Mouse (Mus musculus): Measurements from ENCODE around the gene Acsf3. TPM values are rescaled to one million over a fixed set of nuclear protein-coding genes. Genes with fewer than 3 reads are reported as not detected.

Acsf3 gene
- total RNA-seq, 2 experiments from 2014 or later, result 17.8 to 18.1 TPM

GRCm38 (mm10) chr8:122834971-122835370 lies 59.7 kb downstream of the Acsf3 start:
- intact Hi-C loops (cut with DNase I), result loop anchor here (5.0 kb wide), 2 partner anchors 338 to 362 kb away; no protein-coding TSS in a partner anchor
- DNase-seq (ENCODE audit: extremely low spot score in 1 of 2, low spot score in 2 of 2), result peak; percentile 51 to 76

- intact Hi-C loops (cut with DNase I), result loop anchor here (5.0 kb wide), 1 partner anchor 361 kb away; no protein-coding TSS in a partner anchor
These were observed 60.9 kb downstream of the Acsf3 start for GRCm38 (mm10) chr8:122836199-122836598.

GRCm38 (mm10) chr8:122836696-122837095 lies 61.4 kb downstream of the Acsf3 start:
- no peak for DNase-seq (ENCODE audit: extremely low spot score in 1 of 2, low spot score in 2 of 2)
- intact Hi-C loops (cut with DNase I), result loop anchor here (5.0 kb wide), 1 partner anchor 361 kb away; no protein-coding TSS in a partner anchor

More at GRCm38 (mm10) chr8:122836199-122836598, 60.9 kb downstream of the Acsf3 start:
- no peak for DNase-seq (ENCODE audit: extremely low spot score in 1 of 2, low spot score in 2 of 2)

- intact Hi-C loops (cut with DNase I), result no loop called here
- DNase-seq (ENCODE audit: extremely low spot score in 1 of 2, low spot score in 2 of 2), result no peak
These were observed 68.9 kb downstream of the Acsf3 start for GRCm38 (mm10) chr8:122844161-122844560.

DNA sequence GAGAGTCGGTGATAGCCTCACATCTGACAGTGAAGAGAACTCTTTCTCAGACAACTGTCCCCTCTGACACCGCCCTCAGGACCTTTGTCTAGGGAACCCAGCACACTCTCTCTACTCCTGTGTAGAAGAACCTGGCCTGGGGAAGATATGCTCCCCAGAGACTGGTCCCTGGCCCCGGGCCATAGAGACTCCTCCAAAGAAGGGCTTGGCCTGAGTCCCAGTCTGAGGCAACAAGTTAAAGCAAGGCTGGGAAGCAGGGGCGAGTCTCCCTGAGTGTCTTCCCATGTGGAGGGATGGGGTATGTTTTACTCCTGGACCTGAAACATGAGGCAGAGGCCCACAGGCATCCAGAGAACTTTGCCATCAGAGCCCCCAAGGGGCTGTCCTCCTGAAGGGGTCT lies 70.4 kb downstream of the Acsf3 start:
- intact Hi-C loops (cut with DNase I), result no loop called here
- DNase-seq (ENCODE audit: extremely low spot score in 1 of 2, low spot score in 2 of 2), result peak in 1 of 2 experiments; percentile 73

GRCm38 (mm10) chr8:122847829-122848561 lies 72.7 kb downstream of the Acsf3 start, which contains the start of gene Cdh15:
Gene Cdh15 (plus strand): TSS chr8:122847966.
- peak; percentile 18 to 81 for DNase-seq (ENCODE audit: extremely low spot score in 1 of 2, low spot score in 2 of 2)
- intact Hi-C loops (cut with DNase I), result no loop called here

- no peak for DNase-seq (ENCODE audit: extremely low spot score in 1 of 2, low spot score in 2 of 2)
- intact Hi-C loops (cut with DNase I), result no loop called here
These were observed 74.0 kb downstream of the Acsf3 start for GRCm38 (mm10) chr8:122849152-122849910.

DNA sequence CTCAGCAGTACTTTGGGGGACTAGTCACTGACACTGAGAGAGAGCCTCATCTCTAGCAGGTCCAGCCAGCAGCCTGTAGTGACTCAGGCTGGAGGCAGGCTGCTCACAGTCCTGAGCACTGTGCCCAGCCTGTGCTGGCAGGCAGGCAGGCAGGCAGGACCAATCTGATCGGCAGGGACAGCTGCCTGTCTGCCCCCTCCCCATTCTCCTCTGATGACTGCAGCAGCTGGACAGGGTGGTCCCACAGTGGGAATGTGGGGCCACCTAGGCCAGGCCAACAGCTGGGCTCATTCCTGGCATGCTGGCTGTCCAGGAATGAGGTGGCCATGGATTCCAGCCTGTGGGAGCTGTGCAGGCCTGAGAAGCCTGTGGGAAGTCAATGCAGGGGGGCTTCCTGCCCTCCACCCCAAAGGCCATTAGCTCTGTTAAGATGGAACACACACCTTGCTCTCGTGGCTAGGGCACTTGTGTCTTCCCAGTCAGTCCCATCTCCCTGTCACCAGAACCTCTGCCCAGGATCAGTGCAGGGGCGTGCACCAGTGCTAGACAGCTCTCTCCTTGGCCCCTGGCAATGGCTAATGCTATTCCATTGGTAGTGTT lies 75.5 kb downstream of the Acsf3 start:
- no peak for DNase-seq (ENCODE audit: extremely low spot score in 1 of 2, low spot score in 2 of 2)
- intact Hi-C loops (cut with DNase I), result no loop called here

- DNase-seq (ENCODE audit: extremely low spot score in 1 of 2, low spot score in 2 of 2), result no peak
- intact Hi-C loops (cut with DNase I), result no loop called here
These were observed 76.6 kb downstream of the Acsf3 start for GRCm38 (mm10) chr8:122851692-122852545.

DNA sequence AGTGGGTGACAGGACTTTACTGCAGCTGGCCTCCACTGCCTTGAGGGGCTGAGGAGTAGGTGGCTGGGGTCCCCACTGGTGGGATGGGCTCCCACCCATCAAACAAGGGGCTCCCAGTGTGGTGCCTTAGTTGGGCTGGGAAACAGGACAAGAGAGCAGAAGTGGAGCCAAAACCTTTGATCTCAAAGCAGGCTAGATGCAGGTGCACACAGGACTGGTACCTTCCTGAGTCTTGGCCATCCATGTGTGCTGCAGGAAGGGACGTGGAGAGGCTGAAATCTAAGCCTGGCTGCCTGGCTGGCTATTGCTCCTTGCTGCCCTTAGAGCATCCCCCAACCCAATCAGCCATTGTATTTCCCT lies 77.2 kb downstream of the Acsf3 start:
- DNase-seq (ENCODE audit: extremely low spot score in 1 of 2, low spot score in 2 of 2), result no peak
- intact Hi-C loops (cut with DNase I), result no loop called here

- DNase-seq (ENCODE audit: extremely low spot score in 1 of 2, low spot score in 2 of 2), result peak in 1 of 2 experiments; percentile 56
- intact Hi-C loops (cut with DNase I), result no loop called here
These were observed 78.1 kb downstream of the Acsf3 start for GRCm38 (mm10) chr8:122853340-122853771.

GRCm38 (mm10) chr8:122854388-122854787 lies 79.1 kb downstream of the Acsf3 start:
- intact Hi-C loops (cut with DNase I), result no loop called here
- no peak for DNase-seq (ENCODE audit: extremely low spot score in 1 of 2, low spot score in 2 of 2)

DNA sequence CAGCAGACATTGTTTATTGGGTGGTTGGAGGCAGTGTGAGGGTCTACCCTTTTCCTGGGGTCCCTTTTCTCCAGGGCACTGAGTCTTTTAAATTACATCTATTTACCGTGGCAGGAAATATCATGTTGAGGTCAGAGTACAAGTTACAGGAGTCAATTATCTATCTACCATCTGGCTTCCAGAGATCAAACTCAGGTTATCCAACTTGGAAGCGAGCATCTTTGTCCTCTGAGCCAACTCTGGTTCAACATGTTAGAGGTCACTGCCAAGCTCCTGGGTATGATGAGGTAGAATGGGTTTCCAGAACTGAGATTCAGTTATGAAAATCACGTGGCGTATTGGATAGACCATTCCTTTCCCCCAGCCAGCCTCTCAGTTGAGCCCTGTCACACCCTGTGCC lies 79.8 kb downstream of the Acsf3 start:
- intact Hi-C loops (cut with DNase I), result no loop called here
- no peak for DNase-seq (ENCODE audit: extremely low spot score in 1 of 2, low spot score in 2 of 2)

DNA sequence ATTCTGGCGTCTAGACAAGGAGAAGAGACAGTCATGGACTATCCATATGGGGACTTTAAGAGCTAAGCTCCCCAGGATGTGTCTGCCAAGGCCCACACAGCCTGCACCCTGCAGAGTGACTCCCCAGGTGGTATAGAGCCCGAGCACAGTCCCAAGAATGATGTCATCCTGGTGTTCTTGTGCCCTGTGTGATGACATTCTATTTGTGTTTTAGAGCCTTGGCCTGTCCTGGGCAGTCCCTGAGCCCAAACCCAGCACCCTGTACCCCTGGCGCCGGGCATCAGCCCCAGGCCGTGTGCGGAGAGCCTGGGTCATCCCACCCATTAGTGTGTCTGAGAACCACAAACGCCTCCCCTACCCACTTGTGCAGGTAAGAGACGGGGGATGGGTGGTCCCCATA lies 81.0 kb downstream of the Acsf3 start:
- intact Hi-C loops (cut with DNase I), result no loop called here
- no peak for DNase-seq (ENCODE audit: extremely low spot score in 1 of 2, low spot score in 2 of 2)

DNA sequence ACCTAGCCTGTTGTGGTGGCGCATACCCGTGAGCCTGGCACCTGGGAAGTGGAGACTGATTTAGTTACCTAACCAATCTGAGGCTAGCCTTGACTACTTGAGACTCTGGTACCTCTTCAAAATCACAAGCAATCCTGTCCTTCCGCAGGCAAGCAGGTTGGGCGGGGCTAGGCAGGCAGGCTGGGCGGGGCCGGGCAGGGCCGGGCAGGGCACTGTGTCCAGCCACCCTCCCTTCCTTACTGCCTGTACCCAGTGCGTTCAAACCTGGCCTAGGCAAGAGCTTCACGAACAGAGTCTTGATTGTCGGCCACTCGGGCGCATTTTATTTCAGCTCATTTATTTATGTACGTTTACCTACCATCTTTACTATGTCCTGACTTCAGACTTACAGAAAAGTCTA lies 84.6 kb downstream of the Acsf3 start:
- intact Hi-C loops (cut with DNase I), result no loop called here
- no peak for DNase-seq (ENCODE audit: extremely low spot score in 1 of 2, low spot score in 2 of 2)

DNA sequence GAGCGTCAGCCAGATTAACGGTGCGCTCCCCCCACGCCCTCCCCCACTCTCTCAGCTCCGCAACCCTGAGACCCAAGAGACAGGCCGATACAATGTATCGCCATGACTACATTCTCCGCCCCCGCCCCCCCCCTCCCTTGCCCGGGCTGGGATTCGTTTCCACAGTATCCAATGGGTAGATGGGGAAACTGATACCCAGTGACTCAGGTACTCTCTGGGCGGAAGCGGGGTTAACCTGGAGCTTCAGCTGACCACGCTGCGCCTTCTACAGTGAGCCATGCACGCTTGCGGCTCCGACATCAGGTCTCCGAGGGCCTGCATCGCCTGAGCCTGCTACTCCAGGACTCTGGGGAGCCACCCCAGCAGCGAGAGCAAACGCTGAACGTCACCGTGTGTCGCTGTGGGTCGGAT lies 89.4 kb downstream of the Acsf3 start:
- intact Hi-C loops (cut with DNase I), result no loop called here
- no peak for DNase-seq (ENCODE audit: extremely low spot score in 1 of 2, low spot score in 2 of 2)

DNA sequence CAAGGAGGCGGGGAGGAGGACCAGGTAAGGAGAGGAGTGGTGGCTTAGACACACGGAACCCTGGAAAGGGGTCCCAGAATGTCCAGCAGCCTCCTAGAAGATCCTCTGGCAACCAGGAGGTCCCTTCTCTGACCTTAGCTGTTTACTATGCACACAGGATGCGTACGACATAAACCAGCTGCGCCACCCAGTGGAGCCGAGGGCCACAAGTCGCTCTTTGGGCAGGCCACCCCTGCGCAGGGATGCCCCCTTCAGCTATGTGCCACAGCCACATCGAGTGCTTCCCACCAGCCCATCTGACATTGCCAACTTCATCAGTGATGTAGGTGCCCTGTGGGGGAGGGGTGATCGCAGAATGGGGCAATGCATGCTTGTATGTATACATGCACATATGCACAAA lies 90.2 kb downstream of the Acsf3 start:
- intact Hi-C loops (cut with DNase I), result no loop called here
- DNase-seq (ENCODE audit: extremely low spot score in 1 of 2, low spot score in 2 of 2), result no peak

- no peak for DNase-seq (ENCODE audit: extremely low spot score in 1 of 2, low spot score in 2 of 2)
- intact Hi-C loops (cut with DNase I), result no loop called here
These were observed 90.9 kb downstream of the Acsf3 start for GRCm38 (mm10) chr8:122866231-122866630.
